Mouse (Mus musculus) A20 (cell line): ENCODE data around the gene Pak3.
"Not testable (repeated sequence)": the region's sequence is repeated elsewhere in the genome, so short reads cannot be mapped to it uniquely, and the experiment has no call there.

Experiments used
- DNase-seq: peaks from one replicate; pipeline ENCODE4 v3.0.0-alpha.2; 2011; ENCODE audit warnings: low read depth, low spot score

Pak3 gene

GRCm38 (mm10) chrX:143518168-143518901, at the start of gene Pak3:
TSS of gene Pak3 (plus strand) at chrX:143518591.
- DNase-seq, result no peak

GRCm38 (mm10) chrX:143482866-143483265, 35.5 kb upstream of the Pak3 start:
- peak; percentile 100 for DNase-seq

DNA sequence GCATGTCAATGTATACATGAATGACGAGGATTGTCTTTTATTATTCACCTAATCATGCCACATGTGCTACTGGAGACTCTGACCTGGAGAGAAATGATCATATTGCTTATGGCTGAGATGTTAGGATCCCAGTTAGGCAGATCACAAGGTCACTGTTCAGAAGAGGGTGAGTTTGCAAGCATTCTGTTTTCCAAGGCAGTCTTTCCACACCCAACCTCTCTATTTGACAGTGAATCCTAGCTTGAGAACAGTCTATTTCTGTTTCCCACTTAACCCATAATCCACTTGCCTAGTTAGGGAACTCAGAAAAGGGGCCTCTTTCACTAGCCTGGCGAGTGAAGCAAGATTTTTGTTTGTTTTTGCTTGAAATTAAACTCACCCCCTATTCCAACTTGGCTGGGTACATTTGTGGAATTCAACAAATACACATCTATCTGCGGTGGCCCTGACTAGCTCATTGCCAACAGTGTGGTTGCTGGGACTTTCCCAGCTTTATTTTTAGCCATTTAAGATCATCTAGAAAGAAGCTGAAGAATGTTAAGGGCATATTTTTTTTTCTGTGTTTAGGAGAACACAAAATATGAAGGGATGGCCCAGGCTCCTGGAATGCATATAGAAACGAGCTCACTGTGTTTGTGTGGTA, 17.2 kb upstream of the Pak3 start:
- DNase-seq, result no peak

- no peak for DNase-seq
Measured at GRCm38 (mm10) chrX:143501776-143502365, 16.5 kb upstream of the Pak3 start.

DNA sequence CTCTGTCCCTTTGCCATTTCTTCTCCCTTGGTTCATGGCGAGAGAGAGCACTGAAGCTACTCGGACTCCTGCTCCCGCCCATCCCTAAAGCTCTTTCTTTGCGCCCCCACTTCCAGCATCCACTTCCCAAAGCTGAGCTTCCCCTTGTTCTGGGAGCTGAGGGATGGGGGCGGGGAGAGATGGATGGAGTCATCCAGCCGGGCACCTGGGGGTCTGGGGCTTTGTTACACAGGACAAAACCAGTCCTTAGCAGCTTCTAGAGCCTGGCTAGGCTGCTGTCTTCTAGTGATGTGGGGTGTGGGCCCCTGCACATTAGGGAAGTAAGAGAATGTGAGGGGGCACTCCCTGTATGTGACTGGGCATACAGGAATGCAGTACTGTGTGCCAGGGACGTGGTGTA, 526 bp downstream of the Pak3 start:
- no peak for DNase-seq

DNA sequence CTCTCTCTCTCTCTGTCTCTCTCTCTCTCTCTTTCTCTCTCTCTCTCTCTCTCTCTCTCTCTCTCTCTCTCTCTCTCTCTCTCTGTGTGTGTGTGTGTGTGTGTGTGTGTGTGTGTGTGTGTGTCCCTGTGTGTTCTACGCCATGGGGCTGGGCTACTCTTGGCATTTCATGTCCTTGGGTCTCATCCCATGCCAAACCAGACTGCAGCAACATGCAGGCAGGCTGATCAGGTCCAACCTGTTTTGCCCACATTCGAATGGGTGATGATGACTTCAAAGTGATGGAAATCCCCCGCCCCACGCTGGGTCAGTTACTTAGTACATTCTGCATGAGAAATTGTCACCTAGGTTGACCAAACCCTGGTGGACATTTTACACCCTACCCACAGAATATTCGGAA, 1.1 kb downstream of the Pak3 start:
- DNase-seq, result not testable (repeated sequence)

- DNase-seq, result no peak
Measured at GRCm38 (mm10) chrX:143520195-143520594, 1.8 kb downstream of the Pak3 start.

- no peak for DNase-seq
Measured at GRCm38 (mm10) chrX:143532331-143532730, 13.9 kb downstream of the Pak3 start.

DNA sequence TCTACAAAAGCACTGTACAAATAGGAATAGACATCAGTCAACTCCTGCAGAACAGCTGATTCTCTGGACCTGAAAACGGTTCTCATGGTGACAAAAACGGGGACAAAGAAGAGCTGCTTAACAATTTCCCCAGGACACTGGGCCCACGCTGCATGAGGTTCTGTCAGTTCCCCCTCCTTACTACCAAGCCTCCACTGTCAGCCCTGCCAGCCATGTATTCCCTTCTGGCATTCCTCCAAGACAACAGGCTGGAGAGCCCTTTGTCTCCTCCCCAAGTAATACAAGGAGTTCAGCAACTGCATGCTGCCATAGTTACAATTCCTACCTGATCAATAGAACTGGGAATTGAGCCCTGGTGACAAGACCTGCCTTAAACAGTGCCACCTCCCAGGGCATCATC, 15.2 kb downstream of the Pak3 start:
- DNase-seq, result no peak

- no peak for DNase-seq
Measured at GRCm38 (mm10) chrX:143542756-143543155, 24.4 kb downstream of the Pak3 start.

GRCm38 (mm10) chrX:143543186-143543793, 24.9 kb downstream of the Pak3 start:
- no peak for DNase-seq

DNA sequence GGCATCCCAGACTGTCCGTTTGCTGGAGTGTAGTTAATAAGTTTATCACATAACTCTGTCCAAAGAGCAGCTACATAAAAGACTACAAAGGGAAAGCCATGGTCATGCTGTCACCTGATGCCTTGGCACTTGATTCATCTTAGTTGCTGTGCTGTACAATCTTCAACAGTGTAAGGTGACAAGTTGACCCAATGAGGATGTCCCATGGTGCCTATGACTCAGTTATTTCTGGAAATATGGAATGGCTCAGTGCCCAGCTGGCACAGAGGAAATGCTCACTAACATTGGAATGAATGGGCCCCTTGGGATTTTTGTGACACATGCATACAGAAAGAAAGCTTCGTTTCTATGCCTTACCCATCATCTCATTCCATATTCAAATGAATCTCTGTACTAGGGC, 55.3 kb downstream of the Pak3 start:
- no peak for DNase-seq

DNA sequence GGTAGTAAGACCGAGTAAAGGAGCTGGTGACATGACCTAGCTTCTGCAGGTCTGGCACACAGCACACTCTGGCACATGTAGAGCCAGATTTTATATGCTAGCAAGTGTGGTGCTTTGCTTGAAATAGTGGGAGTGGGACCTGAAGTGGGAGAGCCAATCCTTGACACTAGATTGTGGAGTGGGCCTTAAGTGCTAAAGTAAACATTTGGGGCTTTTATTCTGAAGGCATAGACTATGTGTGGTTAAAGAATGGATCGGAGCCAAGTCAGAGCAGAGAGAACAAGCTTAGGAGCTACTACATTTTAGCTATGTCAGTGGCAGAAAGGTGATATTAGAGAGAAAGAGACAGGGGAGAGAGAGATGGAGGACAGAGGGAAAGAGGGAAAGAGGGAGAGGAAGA, 61.5 kb downstream of the Pak3 start:
- DNase-seq, result no peak

GRCm38 (mm10) chrX:143580458-143580959, 62.1 kb downstream of the Pak3 start:
- no peak for DNase-seq

- DNase-seq, result no peak
Measured at GRCm38 (mm10) chrX:143606877-143607449, 88.6 kb downstream of the Pak3 start.

GRCm38 (mm10) chrX:143618734-143619133, 100.3 kb downstream of the Pak3 start:
- no peak for DNase-seq

GRCm38 (mm10) chrX:143627767-143628166, 109.4 kb downstream of the Pak3 start:
- no peak for DNase-seq

DNA sequence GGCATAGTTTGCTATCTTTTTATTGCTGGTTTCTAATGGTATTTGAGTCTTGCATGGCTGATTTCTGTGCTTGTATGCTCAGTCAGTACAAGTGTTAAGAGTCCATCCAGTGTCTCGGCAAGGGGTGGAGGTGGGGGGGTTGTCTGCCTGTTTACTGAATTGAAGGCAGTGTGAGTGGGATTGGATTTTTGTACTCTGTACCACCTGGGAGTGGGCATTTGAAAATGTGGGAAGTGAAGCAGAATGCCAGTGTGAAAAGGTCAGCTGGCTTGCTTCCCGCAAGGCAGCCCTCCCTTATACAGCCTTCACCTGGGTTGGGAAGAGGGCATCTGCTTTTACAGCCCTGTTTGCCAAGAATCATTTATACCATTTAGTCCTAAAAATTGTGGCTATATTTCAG, 125.5 kb downstream of the Pak3 start:
- no peak for DNase-seq

- DNase-seq, result no peak
Measured at GRCm38 (mm10) chrX:143644807-143645206, 126.4 kb downstream of the Pak3 start.

GRCm38 (mm10) chrX:143654308-143655176, 136.2 kb downstream of the Pak3 start:
- no peak for DNase-seq

GRCm38 (mm10) chrX:143655177-143655492, 136.7 kb downstream of the Pak3 start:
- DNase-seq, result no peak
